Mouse (Mus musculus): ENCODE results near the gene Brk1. TPM values are rescaled to one million over a fixed set of nuclear protein-coding genes. Genes with fewer than 3 reads are reported as not detected.

Gene Brk1
- total and polyA plus RNA-seq, 3 experiments = 112 to 245 (median 142) TPM

DNA sequence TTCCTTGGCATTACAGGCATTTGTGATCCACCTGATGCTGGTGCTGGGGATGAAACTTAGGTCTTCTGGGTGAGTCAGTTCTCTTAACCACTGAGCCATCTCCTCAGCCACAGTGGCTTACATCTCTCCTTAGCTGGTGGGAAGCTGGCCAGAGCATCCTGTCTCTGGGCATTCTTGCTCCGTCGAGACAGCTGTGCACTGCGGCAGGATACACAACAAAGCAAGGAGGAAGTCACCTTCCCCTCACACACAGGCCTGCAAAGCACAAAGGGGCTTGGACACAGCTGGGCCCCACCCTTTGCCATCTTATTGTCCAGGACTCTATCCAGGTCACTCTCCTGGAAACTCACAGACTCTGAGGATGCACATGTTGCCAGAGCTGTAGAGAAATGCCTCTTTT lies 53.7 kb downstream of the Brk1 start:
- Histone ChIP-seq H3K27me3 (replicated peaks) (no peaks in the 10 kb centered on the region), H3K79me2 (replicated peaks; ENCODE audit: control insufficient read depth, extremely low read depth, insufficient read depth, poor library complexity, severe bottlenecking) (peaks cover 46% of the 10 kb centered on the region), H3K4me3 (replicated peaks in 1 of 3; ENCODE audit: low read depth in 2 of 3, low read length in 2 of 3, poor library complexity in 1 of 3) (no peak overlapping the region), H3K9me3 (replicated peaks; ENCODE audit: low read length) (peaks cover 9% of the 10 kb centered on the region), H3K27ac (ENCODE audit: insufficient read depth, low read depth) (peak overlapping the region; percentile 76), H3K9ac (ENCODE audit: insufficient read depth, low read depth) (no peak overlapping the region), H3K4me1 (ENCODE audit: control insufficient read depth in 1 of 2, insufficient read depth in 2 of 2) (peaks cover 31 to 69% of the 10 kb centered on the region in 2 experiments), H3K36me3 (replicated peaks in 1 of 2; ENCODE audit: control insufficient read depth in 1 of 2, insufficient read depth in 1 of 2, low read length in 1 of 2) (peaks cover 25 to 47% of the 10 kb centered on the region in 2 experiments), H3K4me2 (ENCODE audit: insufficient read depth, low read depth, poor library complexity, severe bottlenecking) (peak overlapping the region; percentile 46)
- in situ Hi-C loops (cut with MboI; ENCODE audit: low pct_ligation_motif_present, low pct_unique_long_range_greater_than_20kb, low sequenced_read_pairs) (no loop called here), dilution Hi-C loops (cut with MboI; ENCODE audit: extremely low pct_ligation_motif_present, extremely low pct_unique_long_range_greater_than_20kb, low sequenced_read_pairs) (no loop called here)
- TF ChIP-seq PAX5 (IDR thresholded peaks at IDR 0.05; ENCODE audit: low read length) = no peak
- TF ChIP-seq IRF4 (IDR thresholded peaks at IDR 0.05; ENCODE audit: low read depth, low read length) = no peak
- no peak for TF ChIP-seq ZMIZ1 (IDR thresholded peaks at IDR 0.05; ENCODE audit: low read depth, low read length)
- TF ChIP-seq KAT2A (IDR thresholded peaks at IDR 0.05; ENCODE audit: insufficient replicate concordance, low read length) = no peak
- TF ChIP-seq NRF1 (IDR thresholded peaks at IDR 0.05; ENCODE audit: low read depth, low read length) = no peak
- TF ChIP-seq MEF2A (IDR thresholded peaks at IDR 0.05; ENCODE audit: borderline replicate concordance, low read depth, low read length) = no peak
- no peak for TF ChIP-seq ZC3H11A (IDR thresholded peaks at IDR 0.05; ENCODE audit: low read depth, low read length)
- no peak for TF ChIP-seq MYC (IDR thresholded peaks at IDR 0.05; ENCODE audit: low read depth, low read length)
- TF ChIP-seq CHD1 (IDR thresholded peaks at IDR 0.05; ENCODE audit: low read depth, low read length) = no peak
- DNase-seq (ENCODE audit: extremely low read depth) = no peak

DNA sequence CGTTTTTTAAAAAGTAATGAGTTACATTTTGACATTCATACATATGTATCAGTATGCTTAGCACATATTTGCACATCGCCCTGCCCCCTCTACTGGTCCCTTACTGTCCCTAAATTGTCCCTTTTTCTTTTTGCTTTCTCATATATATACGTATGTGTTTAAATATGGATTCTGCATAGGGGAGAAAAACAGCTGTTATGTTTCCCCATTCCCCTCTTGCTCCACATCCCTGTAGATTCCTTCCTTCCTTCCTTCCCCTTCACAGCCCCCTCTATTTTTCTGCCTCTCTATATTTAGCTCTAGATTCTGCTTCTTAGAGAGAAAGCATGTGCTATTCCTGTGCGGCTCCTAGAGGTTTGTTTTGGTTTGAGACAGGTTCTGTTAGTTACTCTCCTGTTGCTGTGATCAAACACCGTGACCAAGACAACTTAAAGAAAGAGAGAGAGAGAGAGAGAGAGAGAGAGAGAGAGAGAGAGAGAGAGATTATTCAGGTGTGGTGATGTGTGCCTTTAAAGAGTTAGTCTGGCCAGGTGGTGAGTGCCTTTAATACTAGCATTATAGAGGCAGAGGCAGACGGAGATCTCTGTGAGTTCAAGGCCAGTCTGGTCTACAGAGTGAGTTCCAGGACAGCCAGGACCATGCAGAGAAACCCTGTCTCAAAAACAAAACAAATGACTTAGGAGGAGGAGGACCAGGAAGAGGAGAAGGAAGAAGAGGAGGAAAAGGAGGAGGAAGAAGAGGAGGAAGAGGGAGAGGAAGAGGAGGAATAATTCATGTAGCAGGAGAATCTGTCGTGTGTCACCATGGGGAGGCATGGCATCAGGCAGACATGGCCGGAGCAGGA lies 55.3 kb downstream of the Brk1 start:
- in situ Hi-C loops (cut with MboI; ENCODE audit: low pct_ligation_motif_present, low pct_unique_long_range_greater_than_20kb, low sequenced_read_pairs) (no loop called here), dilution Hi-C loops (cut with MboI; ENCODE audit: extremely low pct_ligation_motif_present, extremely low pct_unique_long_range_greater_than_20kb, low sequenced_read_pairs) (no loop called here)
- Histone ChIP-seq H3K4me1 (ENCODE audit: control insufficient read depth in 1 of 2, insufficient read depth in 2 of 2) (peaks cover 42 to 72% of the 10 kb centered on the region in 2 experiments), H3K79me2 (replicated peaks; ENCODE audit: control insufficient read depth, extremely low read depth, insufficient read depth, poor library complexity, severe bottlenecking) (peaks cover 54% of the 10 kb centered on the region), H3K36me3 (replicated peaks in 1 of 2; ENCODE audit: control insufficient read depth in 1 of 2, insufficient read depth in 1 of 2, low read length in 1 of 2) (peaks cover 18 to 36% of the 10 kb centered on the region in 2 experiments), H3K9ac (ENCODE audit: insufficient read depth, low read depth) (peak overlapping the region; percentile 69), H3K4me2 (ENCODE audit: insufficient read depth, low read depth, poor library complexity, severe bottlenecking) (peak overlapping the region; percentile 68), H3K27me3 (replicated peaks) (no peaks in the 10 kb centered on the region), H3K9me3 (replicated peaks; ENCODE audit: low read length) (peaks cover 9% of the 10 kb centered on the region), H3K27ac (ENCODE audit: insufficient read depth, low read depth) (peak overlapping the region; percentile 99), H3K4me3 (replicated peaks in 1 of 3; ENCODE audit: low read depth in 2 of 3, low read length in 2 of 3, poor library complexity in 1 of 3) (peak overlapping the region; percentile 49 to 60 (median 57))
- TF ChIP-seq SIN3A (IDR thresholded peaks at IDR 0.05; ENCODE audit: low read length) = peak; percentile 36; the same call in 1 of the 2 replicates
- TF ChIP-seq BHLHE40 (IDR thresholded peaks at IDR 0.05; ENCODE audit: low read depth, low read length) = peak; percentile 54; the same call in 1 of the 2 replicates
- no peak for TF ChIP-seq TCF12 (IDR thresholded peaks at IDR 0.05; ENCODE audit: low read depth, low read length)
- no peak for TF ChIP-seq USF2 (conservative IDR thresholded peaks at IDR 0.05; ENCODE audit: low read depth, low read length)
- no peak for TF ChIP-seq MYC (IDR thresholded peaks at IDR 0.05; ENCODE audit: low read depth, low read length)
- TF ChIP-seq CHD1 (IDR thresholded peaks at IDR 0.05; ENCODE audit: low read depth, low read length) = peak; percentile 71; the same call in 1 of the 2 replicates
- TF ChIP-seq MXI1 (IDR thresholded peaks at IDR 0.05; ENCODE audit: low read depth, low read length) = peak; percentile 65
- TF ChIP-seq MAX (IDR thresholded peaks at IDR 0.05; ENCODE audit: low read length) = peak; percentile 42; the same call in 1 of the 2 replicates
- peak; percentile 42 for TF ChIP-seq ETS1 (conservative IDR thresholded peaks at IDR 0.05; ENCODE audit: low read depth, low read length)
- peak; percentile 81; the same call in 1 of the 2 replicates for TF ChIP-seq MEF2A (IDR thresholded peaks at IDR 0.05; ENCODE audit: borderline replicate concordance, low read depth, low read length)
- no peak for DNase-seq (ENCODE audit: extremely low read depth)
